Mouse (Mus musculus) midbrain, embryonic 13.5 days (tissue): Measurements from ENCODE around the gene Lsm4. TPM values are rescaled to one million over a fixed set of nuclear protein-coding genes. Genes with fewer than 3 reads are reported as not detected.

Experiments
- ATAC-seq: fragments of 200-750 bp; cut with Nextera tagmentation; 2 replicates; pipeline ENCODE4 v1.8.0; 2017; ENCODE audit warnings: mild to moderate bottlenecking, moderate TSS enrichment, moderate library complexity
- H3K27ac ChIP-seq: fragments of 300-500 bp; sonication (generic); 2 replicates; pipeline ENCODE4 v1.5.1; 2015; ENCODE audit warnings: inconsistent platforms, mild to moderate bottlenecking, moderate library complexity
- H3K27me3 ChIP-seq: fragments of 300-500 bp; sonication (generic); 2 replicates; pipeline ENCODE4 v1.6.1; 2015; ENCODE audit warnings: mild to moderate bottlenecking, inconsistent platforms
- H3K36me3 ChIP-seq: fragments of 300-500 bp; sonication (generic); 2 replicates; pipeline ENCODE4 v1.6.1; 2015; ENCODE audit warnings: mild to moderate bottlenecking, inconsistent platforms
- H3K4me1 ChIP-seq: fragments of 300-500 bp; sonication (generic); replicated peaks from 2 replicates; pipeline ENCODE4 v1.6.1; 2015; ENCODE audit warnings: inconsistent platforms
- H3K4me2 ChIP-seq: fragments of 300-500 bp; sonication (generic); replicated peaks from 2 replicates; pipeline ENCODE4 v1.6.1; 2015; ENCODE audit warnings: moderate library complexity, mild to moderate bottlenecking, inconsistent platforms
- H3K4me3 ChIP-seq: fragments of 300-500 bp; sonication (generic); replicated peaks from 2 replicates; pipeline ENCODE4 v1.5.1; 2015; ENCODE audit warnings: mild to moderate bottlenecking, inconsistent platforms
- H3K9ac ChIP-seq: fragments of 300-500 bp; sonication (generic); replicated peaks from 2 replicates; pipeline ENCODE4 v1.6.1; 2015; ENCODE audit warnings: mild to moderate bottlenecking, inconsistent platforms
- H3K9me3 ChIP-seq: fragments of 300-500 bp; sonication (generic); 2 replicates; pipeline ENCODE4 v1.6.1; 2016; ENCODE audit warnings: mild to moderate bottlenecking, inconsistent platforms
- WGBS: fragments of 180-500 bp; shearing (Covaris S2); methylation state at CpG from one replicate; pipeline ENCODE4 v1.1.7; 2015; 5-methylcytosine and 5-hydroxymethylcytosine counted together
- polyA plus RNA-seq: library from polyadenylated mRNA; unstranded; fragments of >200 nt; fragmentation: Nextera tagmentation; extraction: Ambion mirVana; gene quantifications from 2 replicates; pipeline ENCODE4 v1.2.1, GENCODE M21; 2015

Lsm4 gene
- polyA plus RNA-seq, 1 experiment from 2014 or later = 201 TPM

GRCm38 (mm10) chr8:70708281-70708680, 35.2 kb downstream of the Lsm4 start:
- H3K9me3 ChIP-seq = no peaks in the 10 kb centered on the region
- H3K27ac ChIP-seq = no peak overlapping the region
- peaks cover 16% of the 10 kb centered on the region; the same call in 1 of the 2 replicates for H3K36me3 ChIP-seq
- H3K4me1 ChIP-seq = peaks cover 8% of the 10 kb centered on the region
- no peaks in the 10 kb centered on the region for H3K27me3 ChIP-seq
- 93% methylated on average over 14 of the region's 14 CpGs for WGBS
- no peak overlapping the region for H3K9ac ChIP-seq
- no peak overlapping the region for H3K4me2 ChIP-seq
- no peak for ATAC-seq
- H3K4me3 ChIP-seq = no peak overlapping the region

- Histone ChIP-seq H3K4me3 (no peak overlapping the region), H3K4me1 (no peaks in the 10 kb centered on the region), H3K9ac (no peak overlapping the region), H3K27me3 (no peaks in the 10 kb centered on the region), H3K4me2 (no peak overlapping the region), H3K9me3 (no peaks in the 10 kb centered on the region), H3K36me3 (peaks cover under 1% of the 10 kb centered on the region; the same call in 1 of the 2 replicates), H3K27ac (no peak overlapping the region)
- 91% methylated on average over 9 of the region's 9 CpGs for WGBS
- no peak for ATAC-seq
These were observed 36.7 kb downstream of the Lsm4 start for GRCm38 (mm10) chr8:70709794-70710193.

- H3K9me3 ChIP-seq = no peaks in the 10 kb centered on the region
- H3K4me1 ChIP-seq = no peaks in the 10 kb centered on the region
- H3K9ac ChIP-seq = no peak overlapping the region
- H3K36me3 ChIP-seq = no peaks in the 10 kb centered on the region
- H3K27me3 ChIP-seq = no peaks in the 10 kb centered on the region
- no peak overlapping the region for H3K4me2 ChIP-seq
- H3K27ac ChIP-seq = no peak overlapping the region
- no peak for ATAC-seq
- no peak overlapping the region for H3K4me3 ChIP-seq
- 100% methylated on average over 1 of the region's 1 CpGs for WGBS
These were observed 37.2 kb downstream of the Lsm4 start for GRCm38 (mm10) chr8:70710296-70710695.

GRCm38 (mm10) chr8:70711041-70711440, 38.0 kb downstream of the Lsm4 start:
- Histone ChIP-seq H3K4me2 (no peak overlapping the region), H3K36me3 (no peaks in the 10 kb centered on the region), H3K4me3 (no peak overlapping the region), H3K4me1 (no peaks in the 10 kb centered on the region), H3K27me3 (no peaks in the 10 kb centered on the region), H3K9ac (no peak overlapping the region), H3K27ac (no peak overlapping the region), H3K9me3 (no peaks in the 10 kb centered on the region)
- no peak for ATAC-seq
- 88% methylated on average over 11 of the region's 11 CpGs for WGBS

GRCm38 (mm10) chr8:70713991-70714390, 40.9 kb downstream of the Lsm4 start:
- 79% methylated on average over 7 of the region's 7 CpGs for WGBS
- Histone ChIP-seq H3K4me2 (no peak overlapping the region), H3K27me3 (peaks cover 7% of the 10 kb centered on the region; the same call in 1 of the 2 replicates), H3K4me1 (no peaks in the 10 kb centered on the region), H3K36me3 (no peaks in the 10 kb centered on the region), H3K27ac (no peak overlapping the region), H3K4me3 (no peak overlapping the region), H3K9me3 (no peaks in the 10 kb centered on the region), H3K9ac (no peak overlapping the region)
- no peak for ATAC-seq

- H3K27me3 ChIP-seq = peaks cover 14% of the 10 kb centered on the region; the same call in 1 of the 2 replicates
- no peaks in the 10 kb centered on the region for H3K9me3 ChIP-seq
- no peak overlapping the region for H3K4me3 ChIP-seq
- ATAC-seq = no peak
- 76% methylated on average over 2 of the region's 2 CpGs for WGBS
- no peaks in the 10 kb centered on the region for H3K4me1 ChIP-seq
- H3K9ac ChIP-seq = no peak overlapping the region
- no peak overlapping the region for H3K27ac ChIP-seq
- no peak overlapping the region for H3K4me2 ChIP-seq
- H3K36me3 ChIP-seq = no peaks in the 10 kb centered on the region
These were observed 42.0 kb downstream of the Lsm4 start for GRCm38 (mm10) chr8:70715086-70715485.

- Histone ChIP-seq H3K4me2 (no peak overlapping the region), H3K9me3 (no peaks in the 10 kb centered on the region), H3K27ac (no peak overlapping the region), H3K27me3 (peaks cover 14% of the 10 kb centered on the region; the same call in 1 of the 2 replicates), H3K36me3 (no peaks in the 10 kb centered on the region), H3K9ac (no peak overlapping the region), H3K4me1 (no peaks in the 10 kb centered on the region), H3K4me3 (no peak overlapping the region)
- ATAC-seq = no peak
- 88% methylated on average over 40 of the region's 40 CpGs for WGBS
These were observed 43.7 kb downstream of the Lsm4 start for GRCm38 (mm10) chr8:70716521-70717400.

GRCm38 (mm10) chr8:70718297-70718696, 45.2 kb downstream of the Lsm4 start, which contains the start of gene Gm3336:
TSS of gene Gm3336 (plus strand) at chr8:70718543.
- Histone ChIP-seq H3K4me1 (no peaks in the 10 kb centered on the region), H3K4me2 (0 out of 2 replicates have a peak within 1 kb of the TSS, but pooled peaks have one; percentile 21), H3K4me3 (no peak within 1 kb of the TSS), H3K36me3 (no peaks in the 10 kb centered on the region), H3K27ac (no peak within 1 kb of the TSS), H3K9ac (0 out of 2 replicates have a peak within 1 kb of the TSS, but pooled peaks have one; percentile 24), H3K9me3 (no peaks in the 10 kb centered on the region), H3K27me3 (peaks cover 14% of the 10 kb centered on the region; the same call in 1 of the 2 replicates)
- peak; percentile 37 for ATAC-seq
- WGBS = 2% methylated on average over 19 of the region's 19 CpGs

GRCm38 (mm10) chr8:70719796-70720270, 46.8 kb downstream of the Lsm4 start:
- ATAC-seq = no peak
- Histone ChIP-seq H3K9ac (no peak overlapping the region), H3K9me3 (no peaks in the 10 kb centered on the region), H3K36me3 (no peaks in the 10 kb centered on the region), H3K27me3 (peaks cover 14% of the 10 kb centered on the region; the same call in 1 of the 2 replicates), H3K4me2 (no peak overlapping the region), H3K4me3 (no peak overlapping the region), H3K27ac (no peak overlapping the region), H3K4me1 (no peaks in the 10 kb centered on the region)
- 73% methylated on average over 9 of the region's 9 CpGs for WGBS

GRCm38 (mm10) chr8:70720739-70721138, 47.7 kb downstream of the Lsm4 start:
- no peaks in the 10 kb centered on the region for H3K36me3 ChIP-seq
- H3K9ac ChIP-seq = no peak overlapping the region
- H3K4me2 ChIP-seq = no peak overlapping the region
- 4% methylated on average over 3 of the region's 3 CpGs for WGBS
- ATAC-seq = peak; percentile 70
- peaks cover 14% of the 10 kb centered on the region; the same call in 1 of the 2 replicates for H3K27me3 ChIP-seq
- H3K27ac ChIP-seq = no peak overlapping the region
- H3K9me3 ChIP-seq = no peaks in the 10 kb centered on the region
- H3K4me1 ChIP-seq = no peaks in the 10 kb centered on the region
- H3K4me3 ChIP-seq = no peak overlapping the region

- Histone ChIP-seq H3K36me3 (no peaks in the 10 kb centered on the region), H3K4me3 (no peak overlapping the region), H3K27ac (no peak overlapping the region), H3K9me3 (no peaks in the 10 kb centered on the region), H3K4me1 (no peaks in the 10 kb centered on the region), H3K27me3 (peaks cover 23% of the 10 kb centered on the region), H3K9ac (0 out of 2 replicates have a peak overlapping the region, but pooled peaks have one; percentile 14), H3K4me2 (no peak overlapping the region)
- ATAC-seq = no peak
- 81% methylated on average over 8 of the region's 8 CpGs for WGBS
These were observed 48.6 kb downstream of the Lsm4 start for GRCm38 (mm10) chr8:70721601-70722000.

- ATAC-seq = no peak
- WGBS = 70% methylated on average over 7 of the region's 7 CpGs
- Histone ChIP-seq H3K9me3 (no peaks in the 10 kb centered on the region), H3K36me3 (no peaks in the 10 kb centered on the region), H3K4me2 (no peak within 1 kb of the TSS), H3K4me1 (no peaks in the 10 kb centered on the region), H3K4me3 (no peak within 1 kb of the TSS), H3K27ac (no peak within 1 kb of the TSS), H3K9ac (0 out of 2 replicates have a peak within 1 kb of the TSS, but pooled peaks have one; percentile 28), H3K27me3 (peaks cover 33% of the 10 kb centered on the region)
These were observed 50.6 kb downstream of the Lsm4 start, which contains the start of gene Pde4c for GRCm38 (mm10) chr8:70723486-70724210. TSS of gene Pde4c (plus strand) at chr8:70723720.
